Mouse (Mus musculus): ENCODE measurements around the gene Bcl2l12. TPM values are rescaled to one million over a fixed set of nuclear protein-coding genes. Genes with fewer than 3 reads are reported as not detected.
A peak's percentile ranks its signal among the peaks of the same experiment; 100 is the strongest.

The Bcl2l12 gene
- polyA plus RNA-seq, 1 experiment from 2014 or later, result 11.7 TPM

GRCm38 (mm10) chr7:44983085-44983484 lies 15.4 kb downstream of the Bcl2l12 start:
- Histone ChIP-seq H3K9ac (replicated peaks) (no peak overlapping the region), H3K27me3 (ENCODE audit: insufficient read depth, low read length) (no peaks in the 10 kb centered on the region), H3K9me3 (ENCODE audit: low read length) (no peaks in the 10 kb centered on the region), H3K4me1 (ENCODE audit: insufficient read depth) (peaks cover 11% of the 10 kb centered on the region), H3K36me3 (replicated peaks; ENCODE audit: insufficient read depth, low read length) (peaks cover 30% of the 10 kb centered on the region), H3K4me3 (ENCODE audit: low read depth, low read length) (no peak overlapping the region), H3K27ac (ENCODE audit: low read depth) (0 out of 2 replicates have a peak overlapping the region, but pooled peaks have one; percentile 11), H3K4me2 (ENCODE audit: low read depth, low read length) (no peak overlapping the region)
- WGBS (ENCODE audit: insufficient replicate concordance), result 23% methylated on average over 6 of the region's 6 CpGs
- no peak for ATAC-seq
- DNase-seq, result peak; percentile 91
- TF ChIP-seq CTCF (IDR thresholded peaks at IDR 0.05; ENCODE audit: low read depth) (peak; percentile 98), EP300 (IDR thresholded peaks at IDR 0.05; ENCODE audit: low read depth) (no peak)

DNA sequence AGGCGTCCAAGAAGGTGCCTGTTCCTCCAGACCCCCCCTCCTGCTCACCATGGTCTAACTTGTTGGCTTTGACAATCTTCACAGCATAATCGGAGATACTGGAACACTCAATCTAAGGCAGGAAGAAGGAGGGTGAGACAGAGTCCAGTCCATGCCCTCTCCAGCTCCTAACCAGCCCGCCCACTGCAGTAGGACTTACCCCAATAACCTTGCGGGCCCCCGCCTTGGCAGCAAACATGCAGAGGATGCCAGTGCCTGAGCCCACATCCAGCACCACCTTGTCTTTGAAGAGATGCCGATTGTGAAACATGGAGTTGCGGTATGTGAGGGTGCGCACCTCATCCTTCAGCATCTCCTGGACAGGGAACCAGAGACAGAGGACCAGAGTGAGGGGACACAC lies 17.0 kb downstream of the Bcl2l12 start:
- H3K4me1 ChIP-seq (ENCODE audit: insufficient read depth), result peaks cover 3% of the 10 kb centered on the region
- DNase-seq (no peak), ATAC-seq (no peak)
- no peaks in the 10 kb centered on the region for H3K9me3 ChIP-seq (ENCODE audit: low read length)
- WGBS (ENCODE audit: insufficient replicate concordance), result 91% methylated on average over 8 of the region's 8 CpGs
- H3K27me3 ChIP-seq (ENCODE audit: insufficient read depth, low read length), result no peaks in the 10 kb centered on the region
- peaks cover 36% of the 10 kb centered on the region for H3K36me3 ChIP-seq (replicated peaks; ENCODE audit: insufficient read depth, low read length)
- no peak overlapping the region for H3K9ac ChIP-seq (replicated peaks)
- no peak overlapping the region for H3K27ac ChIP-seq (ENCODE audit: low read depth)
- H3K4me3 ChIP-seq (ENCODE audit: low read depth, low read length), result no peak overlapping the region
- no peak overlapping the region for H3K4me2 ChIP-seq (ENCODE audit: low read depth, low read length)
- no peak for TF ChIP-seq EP300 (IDR thresholded peaks at IDR 0.05; ENCODE audit: low read depth)
- TF ChIP-seq CTCF (IDR thresholded peaks at IDR 0.05; ENCODE audit: low read depth), result no peak

DNA sequence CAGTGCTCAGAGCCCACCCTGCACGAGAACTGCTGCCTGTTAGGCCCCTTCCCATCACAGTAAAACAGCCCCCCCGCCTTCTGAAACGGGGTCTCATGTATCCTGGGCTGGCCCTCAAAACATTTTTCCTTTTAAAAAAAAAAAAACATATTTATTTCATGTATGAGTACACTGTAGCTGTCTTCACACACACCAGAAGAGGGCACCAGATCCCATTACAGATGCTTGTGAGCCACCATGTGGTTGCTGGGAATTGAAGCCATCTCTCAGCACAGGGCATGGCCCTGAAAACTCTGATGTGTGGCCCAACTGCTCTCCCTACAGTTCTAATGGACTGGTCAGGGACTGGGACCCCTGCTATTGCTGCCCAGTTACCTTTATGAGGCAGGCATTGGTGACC lies 20.2 kb downstream of the Bcl2l12 start:
- Histone ChIP-seq H3K4me1 (ENCODE audit: insufficient read depth) (peaks cover 8% of the 10 kb centered on the region), H3K4me3 (ENCODE audit: low read depth, low read length) (no peak overlapping the region), H3K27ac (ENCODE audit: low read depth) (no peak overlapping the region), H3K9me3 (ENCODE audit: low read length) (no peaks in the 10 kb centered on the region), H3K4me2 (ENCODE audit: low read depth, low read length) (no peak overlapping the region), H3K36me3 (replicated peaks; ENCODE audit: insufficient read depth, low read length) (peaks cover 37% of the 10 kb centered on the region), H3K9ac (replicated peaks) (no peak overlapping the region), H3K27me3 (ENCODE audit: insufficient read depth, low read length) (no peaks in the 10 kb centered on the region)
- TF ChIP-seq EP300 (IDR thresholded peaks at IDR 0.05; ENCODE audit: low read depth), result no peak
- peak; percentile 16; the same call in 1 of the 2 replicates for TF ChIP-seq CTCF (IDR thresholded peaks at IDR 0.05; ENCODE audit: low read depth)
- 83% methylated on average over 3 of the region's 3 CpGs for WGBS (ENCODE audit: insufficient replicate concordance)
- DNase-seq (no peak), ATAC-seq (no peak)

DNA sequence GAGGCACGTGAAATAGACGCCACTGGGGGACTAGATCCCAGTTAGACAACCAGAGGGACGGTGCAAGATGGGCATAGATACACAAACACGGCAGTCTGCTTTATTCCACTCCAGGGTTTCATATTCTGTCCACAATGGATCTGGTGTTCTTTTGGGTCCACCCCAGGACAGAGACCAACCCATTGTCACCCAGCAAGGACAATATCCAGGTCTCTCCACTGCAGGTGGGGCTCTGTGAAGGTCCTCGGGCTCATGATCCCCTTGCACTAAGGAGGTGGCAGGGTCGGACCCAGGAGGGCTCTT lies 23.4 kb downstream of the Bcl2l12 start:
- H3K27ac ChIP-seq (ENCODE audit: low read depth), result peak overlapping the region; percentile 11; the same call in 1 of the 2 replicates
- ATAC-seq (no peak), DNase-seq (no peak)
- TF ChIP-seq EP300 (IDR thresholded peaks at IDR 0.05; ENCODE audit: low read depth) (no peak), CTCF (IDR thresholded peaks at IDR 0.05; ENCODE audit: low read depth) (no peak)
- 40% methylated on average over 6 of the region's 6 CpGs for WGBS (ENCODE audit: insufficient replicate concordance)
- H3K4me1 ChIP-seq (ENCODE audit: insufficient read depth), result peaks cover 15% of the 10 kb centered on the region
- no peak overlapping the region for H3K9ac ChIP-seq (replicated peaks)
- no peak overlapping the region for H3K4me3 ChIP-seq (ENCODE audit: low read depth, low read length)
- H3K4me2 ChIP-seq (ENCODE audit: low read depth, low read length), result peak overlapping the region; percentile 69; the same call in 1 of the 2 replicates
- no peaks in the 10 kb centered on the region for H3K9me3 ChIP-seq (ENCODE audit: low read length)
- peaks cover 3% of the 10 kb centered on the region; the same call in 1 of the 2 replicates for H3K27me3 ChIP-seq (ENCODE audit: insufficient read depth, low read length)
- H3K36me3 ChIP-seq (replicated peaks; ENCODE audit: insufficient read depth, low read length), result peaks cover 16% of the 10 kb centered on the region

DNA sequence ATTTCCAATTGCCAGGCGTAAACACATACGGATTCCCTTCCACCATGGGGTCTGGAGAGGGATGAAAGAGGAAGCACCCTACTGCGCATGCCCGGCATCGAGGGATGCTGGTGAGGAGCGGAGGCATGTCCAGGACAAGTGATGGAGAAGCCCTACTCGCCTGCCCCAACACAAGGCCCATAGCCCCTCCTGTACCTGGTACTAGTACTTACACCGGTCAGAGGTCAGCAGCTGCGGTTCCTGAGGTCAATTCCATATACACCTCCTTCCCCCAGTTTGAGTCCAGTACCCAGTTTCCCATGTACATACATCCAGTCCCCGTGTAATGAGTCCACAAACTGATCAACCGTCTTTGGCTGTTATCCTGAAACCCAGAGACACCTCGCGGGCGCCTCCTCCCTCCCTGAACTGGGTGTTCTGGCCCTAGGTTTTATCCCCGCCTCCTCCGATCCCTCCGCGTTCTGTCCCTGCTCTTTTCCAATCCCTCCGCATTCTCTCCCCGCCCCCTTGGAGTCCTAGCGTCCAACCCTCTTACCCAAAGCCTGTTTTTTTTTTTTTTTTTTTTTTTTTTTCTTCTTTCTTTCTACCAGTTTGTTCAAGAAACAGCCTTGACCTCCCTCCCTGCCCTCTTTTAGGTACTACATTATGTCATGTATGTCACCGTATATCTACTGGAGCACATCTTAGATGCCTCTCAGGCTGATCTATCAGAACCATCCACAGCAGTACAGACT lies 24.0 kb downstream of the Bcl2l12 start, which contains the start of gene Cpt1c:
Gene Cpt1c (minus strand): TSS at position 469 of the 734 bp plus-strand sequence.
- WGBS (ENCODE audit: insufficient replicate concordance), result 5% methylated on average over 22 of the region's 22 CpGs
- peaks cover 3% of the 10 kb centered on the region; the same call in 1 of the 2 replicates for H3K27me3 ChIP-seq (ENCODE audit: insufficient read depth, low read length)
- H3K4me1 ChIP-seq (ENCODE audit: insufficient read depth), result peaks cover 15% of the 10 kb centered on the region
- peak within 1 kb of the TSS; percentile 31 for H3K4me3 ChIP-seq (ENCODE audit: low read depth, low read length)
- peaks cover 11% of the 10 kb centered on the region for H3K36me3 ChIP-seq (replicated peaks; ENCODE audit: insufficient read depth, low read length)
- DNase-seq (peak; percentile 77), ATAC-seq (peak; percentile 66)
- H3K27ac ChIP-seq (ENCODE audit: low read depth), result peak within 1 kb of the TSS; percentile 68; the same call in 1 of the 2 replicates
- H3K4me2 ChIP-seq (ENCODE audit: low read depth, low read length), result peak within 1 kb of the TSS; percentile 69
- 0 out of 2 replicates have a peak, but pooled peaks have one; percentile 44 for TF ChIP-seq EP300 (IDR thresholded peaks at IDR 0.05; ENCODE audit: low read depth)
- TF ChIP-seq CTCF (IDR thresholded peaks at IDR 0.05; ENCODE audit: low read depth), result peak; percentile 13; the same call in 1 of the 2 replicates
- H3K9ac ChIP-seq (replicated peaks), result peak within 1 kb of the TSS; percentile 44
- no peaks in the 10 kb centered on the region for H3K9me3 ChIP-seq (ENCODE audit: low read length)

DNA sequence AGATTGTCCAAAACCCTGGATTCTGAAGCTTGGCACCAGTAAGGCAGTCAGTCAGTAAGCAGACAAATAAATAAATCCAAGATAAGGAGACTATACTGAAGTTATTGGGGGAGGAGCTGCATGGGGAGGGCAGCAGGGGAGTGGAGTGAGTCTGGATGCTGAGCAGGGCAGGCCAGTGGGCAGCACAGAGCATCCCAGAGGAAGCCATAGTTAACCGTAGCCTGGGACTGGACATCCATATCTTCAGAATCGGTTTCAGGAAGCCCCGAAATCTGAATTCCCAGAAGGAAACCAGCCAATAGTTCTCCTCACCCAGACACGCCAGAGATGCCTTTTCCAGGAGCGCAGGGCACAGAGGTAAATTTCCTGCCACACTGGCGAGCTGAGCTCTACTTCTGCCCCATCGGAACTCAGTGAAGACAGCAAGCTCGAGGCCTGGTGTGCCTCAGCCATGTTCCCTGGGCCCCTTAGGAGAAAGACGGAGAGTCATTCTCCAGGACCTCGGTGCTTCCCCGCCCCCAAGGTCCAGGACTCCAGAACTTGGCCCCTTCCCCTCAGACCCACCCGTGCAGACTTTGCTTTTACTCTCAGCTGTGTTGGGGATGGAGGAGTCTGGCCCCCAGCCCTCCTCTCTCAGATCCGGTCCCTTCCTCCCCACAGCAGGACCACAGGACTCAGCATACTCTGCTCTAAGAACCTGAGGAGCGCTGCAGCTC lies 24.9 kb downstream of the Bcl2l12 start:
- H3K9ac ChIP-seq (replicated peaks), result peak overlapping the region; percentile 44
- H3K9me3 ChIP-seq (ENCODE audit: low read length), result no peaks in the 10 kb centered on the region
- H3K36me3 ChIP-seq (replicated peaks; ENCODE audit: insufficient read depth, low read length), result peaks cover 7% of the 10 kb centered on the region
- WGBS (ENCODE audit: insufficient replicate concordance), result 45% methylated on average over 14 of the region's 14 CpGs
- no peak overlapping the region for H3K27ac ChIP-seq (ENCODE audit: low read depth)
- peaks cover 15% of the 10 kb centered on the region for H3K4me1 ChIP-seq (ENCODE audit: insufficient read depth)
- ATAC-seq (no peak), DNase-seq (no peak)
- TF ChIP-seq EP300 (IDR thresholded peaks at IDR 0.05; ENCODE audit: low read depth), result no peak
- TF ChIP-seq CTCF (IDR thresholded peaks at IDR 0.05; ENCODE audit: low read depth), result no peak
- peak overlapping the region; percentile 69 for H3K4me2 ChIP-seq (ENCODE audit: low read depth, low read length)
- peak overlapping the region; percentile 31 for H3K4me3 ChIP-seq (ENCODE audit: low read depth, low read length)
- H3K27me3 ChIP-seq (ENCODE audit: insufficient read depth, low read length), result peaks cover 3% of the 10 kb centered on the region; the same call in 1 of the 2 replicates
